Mouse (Mus musculus): ENCODE measurements around the gene Btbd10. TPM values are rescaled to one million over a fixed set of nuclear protein-coding genes. Genes with fewer than 3 reads are reported as not detected.

The Btbd10 gene
- polyA plus RNA-seq (2014; fragmentation: Nextera tagmentation; extraction: Ambion mirVana): 41.9 and 44.3 TPM in 2 replicates

- Histone ChIP-seq H3K4me3 (ENCODE audit: low read depth, low read length) (peak within 1 kb of the TSS; percentile 89), H3K27ac (ENCODE audit: low read depth, low read length) (peak within 1 kb of the TSS; percentile 83), H3K9ac (ENCODE audit: low read length) (peak within 1 kb of the TSS; percentile 91), H3K4me2 (ENCODE audit: low read depth) (peak within 1 kb of the TSS; percentile 80), H3K9me3 (ENCODE audit: control insufficient read depth, low read length) (no peaks in the 10 kb centered on the region), H3K36me3 (ENCODE audit: control insufficient read depth, insufficient read depth, low read length) (no peaks in the 10 kb centered on the region), H3K4me1 (ENCODE audit: control insufficient read depth, insufficient read depth, low read length) (peaks cover 4% of the 10 kb centered on the region; the same call in 1 of the 2 replicates), H3K27me3 (ENCODE audit: control insufficient read depth, insufficient read depth, low read length) (no peaks in the 10 kb centered on the region)
- under 1% methylated on average over 64 of the region's 64 CpGs for WGBS
- ATAC-seq (ENCODE audit: insufficient read depth, low FRiP score, low TSS enrichment) (peak; percentile 99), DNase-seq (ENCODE audit: low spot score) (peak; percentile 98)
These were observed at the start of gene Btbd10 for GRCm38 (mm10) chr7:113368746-113369619. Gene Btbd10 (minus strand): TSS chr7:113369392.

GRCm38 (mm10) chr7:113416536-113416935 is 47.3 kb upstream of the Btbd10 start:
- H3K27ac ChIP-seq (ENCODE audit: low read depth, low read length): no peak overlapping the region
- no peak overlapping the region for H3K9ac ChIP-seq (ENCODE audit: low read length)
- H3K4me3 ChIP-seq (ENCODE audit: low read depth, low read length): no peak overlapping the region
- H3K27me3 ChIP-seq (ENCODE audit: control insufficient read depth, insufficient read depth, low read length): no peaks in the 10 kb centered on the region
- H3K4me1 ChIP-seq (ENCODE audit: control insufficient read depth, insufficient read depth, low read length): no peaks in the 10 kb centered on the region
- DNase-seq (ENCODE audit: low spot score) (no peak), ATAC-seq (ENCODE audit: insufficient read depth, low FRiP score, low TSS enrichment) (no peak)
- WGBS: 100% methylated on average over 1 of the region's 1 CpGs
- H3K4me2 ChIP-seq (ENCODE audit: low read depth): no peak overlapping the region
- no peaks in the 10 kb centered on the region for H3K36me3 ChIP-seq (ENCODE audit: control insufficient read depth, insufficient read depth, low read length)
- no peaks in the 10 kb centered on the region for H3K9me3 ChIP-seq (ENCODE audit: control insufficient read depth, low read length)

- WGBS: 90% methylated on average over 3 of the region's 3 CpGs
- Histone ChIP-seq H3K27me3 (ENCODE audit: control insufficient read depth, insufficient read depth, low read length) (no peaks in the 10 kb centered on the region), H3K9me3 (ENCODE audit: control insufficient read depth, low read length) (no peaks in the 10 kb centered on the region), H3K4me1 (ENCODE audit: control insufficient read depth, insufficient read depth, low read length) (no peaks in the 10 kb centered on the region), H3K4me3 (ENCODE audit: low read depth, low read length) (no peak overlapping the region), H3K36me3 (ENCODE audit: control insufficient read depth, insufficient read depth, low read length) (no peaks in the 10 kb centered on the region), H3K4me2 (ENCODE audit: low read depth) (no peak overlapping the region), H3K9ac (ENCODE audit: low read length) (no peak overlapping the region), H3K27ac (ENCODE audit: low read depth, low read length) (no peak overlapping the region)
- no peak for DNase-seq (ENCODE audit: low spot score)
- no peak for ATAC-seq (ENCODE audit: insufficient read depth, low FRiP score, low TSS enrichment)
These were observed 46.1 kb upstream of the Btbd10 start for GRCm38 (mm10) chr7:113415256-113415655.

GRCm38 (mm10) chr7:113408712-113409111 is 39.5 kb upstream of the Btbd10 start:
- no peak for ATAC-seq (ENCODE audit: insufficient read depth, low FRiP score, low TSS enrichment)
- Histone ChIP-seq H3K9ac (ENCODE audit: low read length) (no peak overlapping the region), H3K4me2 (ENCODE audit: low read depth) (no peak overlapping the region), H3K27ac (ENCODE audit: low read depth, low read length) (no peak overlapping the region), H3K27me3 (ENCODE audit: control insufficient read depth, insufficient read depth, low read length) (no peaks in the 10 kb centered on the region), H3K4me3 (ENCODE audit: low read depth, low read length) (no peak overlapping the region), H3K4me1 (ENCODE audit: control insufficient read depth, insufficient read depth, low read length) (no peaks in the 10 kb centered on the region), H3K36me3 (ENCODE audit: control insufficient read depth, insufficient read depth, low read length) (no peaks in the 10 kb centered on the region), H3K9me3 (ENCODE audit: control insufficient read depth, low read length) (no peaks in the 10 kb centered on the region)
- 64% methylated on average over 5 of the region's 5 CpGs for WGBS
- DNase-seq (ENCODE audit: low spot score): no peak

GRCm38 (mm10) chr7:113398083-113398482 is 28.9 kb upstream of the Btbd10 start:
- Histone ChIP-seq H3K9me3 (ENCODE audit: control insufficient read depth, low read length) (no peaks in the 10 kb centered on the region), H3K4me1 (ENCODE audit: control insufficient read depth, insufficient read depth, low read length) (no peaks in the 10 kb centered on the region), H3K9ac (ENCODE audit: low read length) (no peak overlapping the region), H3K4me3 (ENCODE audit: low read depth, low read length) (no peak overlapping the region), H3K36me3 (ENCODE audit: control insufficient read depth, insufficient read depth, low read length) (no peaks in the 10 kb centered on the region), H3K27ac (ENCODE audit: low read depth, low read length) (no peak overlapping the region), H3K4me2 (ENCODE audit: low read depth) (no peak overlapping the region), H3K27me3 (ENCODE audit: control insufficient read depth, insufficient read depth, low read length) (no peaks in the 10 kb centered on the region)
- ATAC-seq (ENCODE audit: insufficient read depth, low FRiP score, low TSS enrichment): no peak
- no peak for DNase-seq (ENCODE audit: low spot score)

- Histone ChIP-seq H3K4me3 (ENCODE audit: low read depth, low read length) (no peak overlapping the region), H3K4me2 (ENCODE audit: low read depth) (no peak overlapping the region), H3K27ac (ENCODE audit: low read depth, low read length) (no peak overlapping the region), H3K27me3 (ENCODE audit: control insufficient read depth, insufficient read depth, low read length) (no peaks in the 10 kb centered on the region), H3K9me3 (ENCODE audit: control insufficient read depth, low read length) (no peaks in the 10 kb centered on the region), H3K36me3 (ENCODE audit: control insufficient read depth, insufficient read depth, low read length) (no peaks in the 10 kb centered on the region), H3K4me1 (ENCODE audit: control insufficient read depth, insufficient read depth, low read length) (no peaks in the 10 kb centered on the region), H3K9ac (ENCODE audit: low read length) (no peak overlapping the region)
- 83% methylated on average over 4 of the region's 4 CpGs for WGBS
- DNase-seq (ENCODE audit: low spot score) (no peak), ATAC-seq (ENCODE audit: insufficient read depth, low FRiP score, low TSS enrichment) (no peak)
These were observed 27.5 kb upstream of the Btbd10 start for GRCm38 (mm10) chr7:113396661-113397060.

- no peaks in the 10 kb centered on the region for H3K4me1 ChIP-seq (ENCODE audit: control insufficient read depth, insufficient read depth, low read length)
- no peak overlapping the region for H3K27ac ChIP-seq (ENCODE audit: low read depth, low read length)
- DNase-seq (ENCODE audit: low spot score): no peak
- H3K36me3 ChIP-seq (ENCODE audit: control insufficient read depth, insufficient read depth, low read length): no peaks in the 10 kb centered on the region
- H3K4me2 ChIP-seq (ENCODE audit: low read depth): no peak overlapping the region
- ATAC-seq (ENCODE audit: insufficient read depth, low FRiP score, low TSS enrichment): no peak
- H3K4me3 ChIP-seq (ENCODE audit: low read depth, low read length): no peak overlapping the region
- no peaks in the 10 kb centered on the region for H3K9me3 ChIP-seq (ENCODE audit: control insufficient read depth, low read length)
- no peak overlapping the region for H3K9ac ChIP-seq (ENCODE audit: low read length)
- no peaks in the 10 kb centered on the region for H3K27me3 ChIP-seq (ENCODE audit: control insufficient read depth, insufficient read depth, low read length)
- WGBS: 81% methylated on average over 2 of the region's 2 CpGs
These were observed 22.4 kb upstream of the Btbd10 start for GRCm38 (mm10) chr7:113391619-113392018.

GRCm38 (mm10) chr7:113388470-113388869 is 19.3 kb upstream of the Btbd10 start, which contains the start of gene Pth:
Gene Pth (minus strand): TSS chr7:113388570.
- Histone ChIP-seq H3K36me3 (ENCODE audit: control insufficient read depth, insufficient read depth, low read length) (no peaks in the 10 kb centered on the region), H3K9me3 (ENCODE audit: control insufficient read depth, low read length) (no peaks in the 10 kb centered on the region), H3K4me3 (ENCODE audit: low read depth, low read length) (no peak within 1 kb of the TSS), H3K4me2 (ENCODE audit: low read depth) (no peak within 1 kb of the TSS), H3K9ac (ENCODE audit: low read length) (no peak within 1 kb of the TSS), H3K27me3 (ENCODE audit: control insufficient read depth, insufficient read depth, low read length) (no peaks in the 10 kb centered on the region), H3K4me1 (ENCODE audit: control insufficient read depth, insufficient read depth, low read length) (no peaks in the 10 kb centered on the region), H3K27ac (ENCODE audit: low read depth, low read length) (no peak within 1 kb of the TSS)
- DNase-seq (ENCODE audit: low spot score): no peak
- no peak for ATAC-seq (ENCODE audit: insufficient read depth, low FRiP score, low TSS enrichment)
- 91% methylated on average over 2 of the region's 2 CpGs for WGBS
